Mouse (Mus musculus): ENCODE measurements at regions not wholly inside any gene's neighbourhood (a gene's known extent, or its start where the extent isn't known, plus 50 kb on each side); places are given as distances from the start of the nearest gene placed in this dataset.

DNA sequence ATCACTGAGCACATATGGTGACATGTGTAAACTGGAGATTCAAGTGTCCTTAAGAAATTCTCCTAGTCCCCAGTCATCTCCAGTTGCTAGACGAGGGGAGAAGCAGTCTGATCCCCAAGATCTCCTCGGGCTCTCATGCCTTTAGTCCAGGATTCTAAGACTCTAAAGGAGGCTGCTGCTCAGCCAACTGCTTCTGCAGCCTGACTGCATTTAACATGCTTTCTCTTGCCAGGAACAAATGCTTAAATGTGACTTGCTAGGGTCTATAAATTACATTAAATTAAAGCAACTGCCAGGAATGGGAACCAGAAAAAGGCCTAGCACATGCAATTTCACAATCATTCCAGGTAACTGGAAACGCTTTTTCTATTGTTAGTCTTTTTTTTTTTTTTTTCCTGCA, 599.8 kb upstream of the Gcfc2 start:
- no peak for DNase-seq (ENCODE audit: low spot score in 2 of 2)

DNA sequence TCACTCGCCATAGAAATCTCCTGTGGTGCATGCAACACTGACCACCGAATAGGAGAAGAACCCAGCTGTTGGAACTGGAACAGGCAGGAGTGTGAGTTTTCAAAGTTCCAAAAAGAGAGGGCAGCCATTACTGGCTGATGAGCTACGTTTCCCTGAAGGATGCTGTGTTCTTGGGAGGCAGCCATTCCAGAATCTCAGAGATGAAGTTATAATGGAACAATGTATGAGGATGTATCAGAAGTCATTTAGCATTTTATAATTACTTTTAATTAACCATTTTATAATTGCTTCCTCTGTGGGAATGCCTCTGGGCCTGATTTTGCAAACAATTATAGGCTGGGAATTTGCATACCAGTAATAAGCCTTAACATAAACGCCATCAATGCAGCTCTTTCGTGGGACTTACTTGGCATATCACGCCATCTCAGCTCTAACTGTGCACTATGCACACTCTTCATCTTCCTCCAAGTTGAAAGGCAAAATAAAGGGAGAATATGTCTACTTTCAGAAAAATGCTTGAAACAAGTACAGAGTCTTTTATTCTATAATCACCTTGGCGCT, 559.4 kb upstream of the Gcfc2 start:
- DNase-seq (ENCODE audit: low spot score in 2 of 2): no peak

DNA sequence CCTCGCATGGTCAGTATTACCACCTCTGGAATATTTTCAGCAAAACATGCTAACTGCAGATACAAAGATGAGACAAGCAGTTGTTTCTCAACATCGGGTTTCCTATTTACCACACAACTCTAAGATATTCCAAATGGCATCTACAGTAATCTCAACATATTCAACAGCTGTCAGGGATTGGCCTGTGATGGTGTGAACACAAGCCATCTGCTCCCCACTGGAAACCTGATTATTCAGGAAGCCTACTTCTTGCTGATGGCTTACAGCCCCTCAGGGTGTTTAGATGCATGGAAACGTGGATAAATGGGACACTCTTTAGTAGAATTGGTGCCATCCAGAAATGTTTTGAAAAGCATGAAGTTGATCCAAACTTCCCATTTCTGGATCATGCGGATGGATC, 535.0 kb upstream of the Gcfc2 start:
- DNase-seq (ENCODE audit: low spot score in 2 of 2): no peak

DNA sequence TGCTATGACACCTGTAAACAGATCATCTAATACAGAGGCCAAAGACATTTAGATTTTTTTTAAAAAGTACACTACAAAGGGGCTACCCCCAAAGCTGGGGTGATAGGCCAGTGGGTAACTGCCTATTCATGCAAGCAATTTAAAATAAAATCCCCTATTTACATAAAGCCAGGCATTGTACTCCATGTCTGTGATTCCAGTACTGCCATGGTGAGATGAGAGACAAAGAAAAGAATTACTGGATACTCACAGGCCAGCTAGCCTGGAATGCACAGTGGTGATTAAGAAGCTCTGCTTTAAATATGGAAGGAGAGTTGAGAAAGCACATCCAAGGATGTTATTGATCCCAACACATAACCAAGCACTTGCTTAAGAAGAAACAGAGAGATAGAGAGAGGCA, 520.3 kb upstream of the Gcfc2 start:
- DNase-seq (ENCODE audit: low spot score in 2 of 2): no peak

DNA sequence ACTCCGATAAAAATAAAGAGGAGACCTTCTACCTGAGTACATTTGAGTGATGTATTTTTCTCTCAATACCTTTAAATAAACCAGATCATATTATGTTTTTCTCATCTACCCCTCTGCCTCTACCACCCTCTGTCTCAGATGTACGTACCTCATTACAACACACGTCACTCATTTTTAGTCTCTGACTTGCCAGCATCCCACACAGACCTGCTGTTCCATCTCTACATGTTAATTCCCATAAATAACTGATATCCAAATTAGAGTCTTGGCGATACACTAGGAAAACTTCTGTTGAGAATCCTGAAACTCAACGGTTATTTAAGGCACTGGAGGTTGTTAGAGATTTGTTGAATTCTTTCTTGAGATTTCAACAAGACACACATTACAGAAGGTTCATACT, 509.9 kb upstream of the Gcfc2 start:
- no peak for DNase-seq (ENCODE audit: low spot score in 2 of 2)

DNA sequence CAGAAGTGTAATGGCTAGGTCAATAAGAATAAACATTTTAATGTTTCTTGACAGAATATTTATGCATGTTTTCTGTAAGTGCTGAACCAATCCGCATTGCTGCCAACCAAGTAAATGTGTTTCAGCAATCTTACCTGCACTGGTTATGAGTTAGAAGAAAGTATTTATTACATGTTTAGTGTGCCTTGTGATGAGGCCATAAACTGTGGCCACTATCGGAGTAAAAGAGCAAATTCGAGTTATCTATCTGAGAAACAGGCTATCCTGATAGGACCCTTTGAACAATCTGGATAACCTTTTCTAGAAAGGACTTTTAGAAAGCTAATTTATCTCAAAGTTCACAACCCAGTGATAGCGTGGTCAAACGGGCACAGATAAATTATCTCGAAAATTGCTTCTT, 488.7 kb upstream of the Gcfc2 start:
- DNase-seq (ENCODE audit: low spot score in 2 of 2): no peak

DNA sequence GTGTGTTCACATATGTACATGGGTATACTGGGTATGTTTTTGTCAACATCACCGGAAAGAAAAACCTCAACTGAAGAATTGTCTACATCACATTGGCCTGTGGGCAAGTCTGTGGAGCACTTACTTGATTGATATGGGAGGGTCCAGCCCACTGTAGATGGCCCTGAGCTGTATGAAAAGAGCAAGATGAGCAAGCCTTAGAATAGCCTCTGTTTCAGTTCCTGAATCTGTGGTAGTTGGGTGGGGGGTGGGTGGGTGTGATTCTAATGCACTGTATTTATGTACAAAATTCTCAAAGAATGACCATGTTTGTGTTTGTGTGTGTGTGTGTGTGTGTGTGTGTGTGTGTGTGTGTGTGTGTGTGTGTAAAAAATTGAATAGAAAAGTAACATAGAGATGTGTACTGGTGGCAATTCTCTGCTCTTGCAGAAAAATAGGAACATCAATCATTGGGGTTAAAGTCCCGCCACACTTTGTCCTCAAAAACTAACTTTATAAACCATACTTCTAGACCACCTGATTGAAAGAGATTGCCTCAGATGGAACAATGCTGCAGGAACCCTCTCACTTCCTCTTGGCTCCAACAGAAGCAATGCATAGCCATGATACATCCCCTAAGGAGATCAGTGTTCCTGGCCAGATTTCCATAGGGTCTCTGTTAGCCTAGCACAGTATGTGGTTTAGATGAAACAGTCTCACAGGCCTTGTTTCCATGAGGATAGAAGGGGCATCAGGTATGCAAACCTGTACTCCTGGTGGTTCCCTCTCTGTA, 484.3 kb upstream of the Gcfc2 start:
- no peak for DNase-seq (ENCODE audit: low spot score in 2 of 2)

DNA sequence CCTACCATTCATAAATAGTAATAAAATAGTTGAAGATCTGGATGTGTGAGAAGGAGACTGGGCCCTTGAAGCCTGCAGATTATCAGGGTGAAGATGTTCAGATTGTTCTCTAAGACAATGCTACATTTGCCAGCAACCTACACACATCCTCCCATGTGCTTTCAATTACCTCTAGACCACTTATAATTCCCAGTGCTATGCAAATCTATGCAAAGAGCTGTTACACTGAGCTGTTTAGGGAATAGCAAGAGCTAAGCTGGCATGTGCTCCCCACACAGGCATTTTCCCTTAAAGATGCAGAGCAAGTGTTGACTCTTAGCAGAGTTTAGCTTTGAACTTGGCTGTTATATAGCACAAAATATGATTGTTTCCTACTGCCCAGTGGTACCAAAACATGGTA, 482.1 kb upstream of the Gcfc2 start:
- DNase-seq (ENCODE audit: low spot score in 2 of 2): no peak

DNA sequence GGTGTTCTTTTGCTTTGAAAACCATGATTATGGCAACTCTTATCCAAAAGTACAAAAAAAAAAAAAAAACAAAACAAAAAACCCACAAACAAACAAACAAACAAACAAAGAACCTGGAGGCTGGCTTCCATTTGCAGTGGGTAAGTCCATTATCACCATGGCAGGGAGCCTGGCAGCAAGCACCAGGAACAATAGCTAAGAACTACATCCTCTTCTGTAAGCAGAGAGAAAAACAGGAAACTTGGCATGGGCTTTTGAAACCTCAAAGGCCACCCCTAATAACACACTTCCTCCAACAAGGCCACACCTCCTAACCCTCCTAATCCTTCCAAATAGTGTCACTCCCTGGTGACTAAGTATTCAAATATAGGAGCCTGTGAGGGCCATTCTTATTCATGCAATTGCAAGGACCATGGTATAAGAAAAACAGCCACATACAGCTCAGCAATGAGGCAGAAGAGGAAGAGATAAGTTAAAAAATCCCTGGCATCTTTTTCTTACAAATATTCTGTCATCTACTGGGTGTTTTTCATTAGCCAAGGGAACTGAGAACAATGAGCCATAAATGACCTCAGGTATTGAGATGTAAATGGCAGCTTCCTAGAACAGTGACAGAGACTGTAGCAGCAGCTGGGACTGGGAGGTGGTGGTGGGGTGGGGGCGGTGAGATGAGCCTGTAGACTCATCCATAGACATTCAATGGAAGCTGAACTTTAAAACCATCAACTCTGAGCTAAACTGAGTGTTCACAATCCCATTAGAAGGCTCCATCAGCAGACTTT, 477.3 kb upstream of the Gcfc2 start:
- no peak for DNase-seq (ENCODE audit: low spot score in 2 of 2)

DNA sequence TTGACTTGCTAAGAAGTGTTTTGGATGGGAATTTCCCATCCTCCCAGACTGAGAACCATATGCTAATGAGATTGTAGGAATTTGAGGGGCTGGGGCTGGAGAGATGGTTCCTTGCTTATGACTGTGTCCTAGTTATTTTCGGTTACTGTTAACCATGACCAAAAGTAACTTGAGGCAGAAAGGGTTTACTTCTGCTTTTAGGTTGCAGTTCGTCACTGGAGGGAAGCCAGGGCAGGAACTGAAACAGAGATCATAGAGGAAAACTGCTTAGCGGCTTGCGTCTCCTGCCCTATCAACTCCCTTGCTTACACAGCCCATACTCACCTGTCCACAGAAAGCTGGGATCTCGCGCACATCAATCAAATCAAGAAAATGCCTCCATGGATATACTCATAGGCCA, 475.8 kb upstream of the Gcfc2 start:
- peak; percentile 4 to 22 for DNase-seq (ENCODE audit: low spot score in 2 of 2)

DNA sequence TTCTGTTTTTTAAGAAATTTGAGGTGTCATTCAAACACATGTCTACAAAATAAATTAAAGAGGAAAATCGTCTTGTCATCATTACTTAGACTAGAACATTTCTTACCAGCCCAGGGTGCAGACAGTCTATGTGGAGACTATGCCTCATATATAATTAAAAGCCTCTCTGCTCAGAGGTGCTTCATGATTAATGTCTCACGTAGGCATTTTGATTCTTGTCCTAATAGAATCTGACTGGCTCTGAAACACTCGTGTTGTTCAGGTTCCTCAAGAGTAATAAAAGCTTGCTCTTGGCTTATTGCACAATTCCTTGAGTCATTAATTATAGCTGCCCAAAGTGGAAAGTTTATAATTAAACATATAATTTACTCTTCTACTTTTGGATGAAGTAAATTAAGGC, 475.1 kb upstream of the Gcfc2 start:
- DNase-seq (ENCODE audit: low spot score in 2 of 2): no peak

DNA sequence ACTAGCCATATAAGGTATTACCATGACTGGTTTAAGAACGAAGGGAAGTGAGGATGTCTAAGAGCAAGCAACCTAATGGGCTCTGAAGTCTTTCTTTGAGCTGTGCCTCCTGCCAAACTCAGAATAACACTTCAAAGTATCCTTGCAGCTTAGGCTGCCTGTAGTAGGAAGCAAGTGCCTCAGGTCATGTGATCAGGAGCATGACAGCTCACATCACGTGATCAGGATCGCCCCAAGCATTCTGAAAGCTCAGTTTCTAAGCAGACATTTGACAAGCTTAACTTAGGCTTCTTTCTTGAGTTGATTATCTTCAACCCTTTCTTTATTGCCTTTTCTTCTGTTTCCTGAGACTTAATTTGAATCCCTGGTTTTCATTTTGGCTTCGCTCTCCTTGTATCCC, 462.4 kb upstream of the Gcfc2 start:
- DNase-seq (ENCODE audit: low spot score in 2 of 2): no peak

DNA sequence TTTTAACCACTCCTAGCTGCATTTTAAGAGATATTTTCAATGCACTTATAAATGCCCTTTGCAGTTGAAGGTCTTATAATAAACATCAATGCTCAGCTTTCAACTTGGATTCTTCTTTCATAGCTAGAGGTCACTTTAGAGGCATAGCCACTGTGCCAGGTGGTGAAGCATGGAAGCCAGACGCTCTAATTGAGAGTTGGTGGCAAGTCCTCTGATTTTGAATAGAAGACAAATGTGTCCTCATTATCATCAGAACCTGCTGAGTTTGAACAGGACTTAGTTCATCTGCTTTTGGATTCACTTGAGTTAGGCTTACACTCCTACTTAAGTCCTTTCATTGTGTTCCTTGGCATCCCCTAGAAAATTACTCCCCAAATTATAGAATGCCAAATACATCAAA, 459.0 kb upstream of the Gcfc2 start:
- no peak for DNase-seq (ENCODE audit: low spot score in 2 of 2)

DNA sequence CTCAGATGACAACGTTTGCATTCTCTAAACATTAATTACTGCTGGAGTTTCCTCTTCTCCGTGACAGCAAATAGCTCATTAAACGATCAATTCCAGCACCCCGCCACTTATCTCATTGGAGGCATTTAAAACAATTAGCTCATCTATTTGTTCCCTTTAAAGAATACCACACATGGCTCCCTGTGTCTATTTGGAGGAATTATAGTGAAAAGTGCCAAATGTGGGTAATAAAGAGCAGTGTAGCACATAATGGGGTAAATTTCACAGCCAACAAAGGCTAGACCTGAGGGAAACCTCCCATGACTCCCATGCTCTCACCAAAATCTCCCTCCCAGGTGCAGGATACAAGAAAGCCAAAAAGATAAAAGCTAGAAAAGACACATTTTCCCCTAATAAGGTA, 456.9 kb upstream of the Gcfc2 start:
- no peak for DNase-seq (ENCODE audit: low spot score in 2 of 2)

DNA sequence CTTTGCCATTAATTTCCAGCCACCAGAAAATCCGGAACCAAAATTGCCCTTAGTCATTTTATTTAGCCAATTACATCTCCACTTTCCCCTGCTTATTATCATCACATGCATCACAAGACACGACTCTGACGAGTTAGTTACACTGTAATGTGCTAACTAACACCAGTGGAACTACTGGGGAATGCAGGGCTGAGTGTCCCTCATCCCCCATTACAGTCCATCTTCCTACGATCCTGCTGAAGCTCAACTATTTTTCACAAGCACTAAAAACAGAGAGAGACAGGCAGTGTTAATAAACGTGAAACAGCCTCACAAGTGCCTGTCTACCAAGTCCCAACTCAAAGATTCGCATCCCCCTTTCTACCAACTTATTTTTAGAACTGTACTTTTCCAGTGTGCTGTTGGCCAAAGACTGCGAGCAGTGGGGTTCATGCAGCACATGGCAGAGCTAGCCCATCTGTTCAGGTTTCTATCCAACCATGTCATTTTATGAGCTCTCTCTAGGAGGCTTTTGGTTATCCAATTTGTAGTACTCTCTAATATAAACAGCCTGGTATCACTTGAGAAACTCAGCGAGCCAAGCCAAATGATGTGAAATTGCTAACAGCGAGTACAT, 452.0 kb upstream of the Gcfc2 start:
- DNase-seq (ENCODE audit: low spot score in 2 of 2): no peak

DNA sequence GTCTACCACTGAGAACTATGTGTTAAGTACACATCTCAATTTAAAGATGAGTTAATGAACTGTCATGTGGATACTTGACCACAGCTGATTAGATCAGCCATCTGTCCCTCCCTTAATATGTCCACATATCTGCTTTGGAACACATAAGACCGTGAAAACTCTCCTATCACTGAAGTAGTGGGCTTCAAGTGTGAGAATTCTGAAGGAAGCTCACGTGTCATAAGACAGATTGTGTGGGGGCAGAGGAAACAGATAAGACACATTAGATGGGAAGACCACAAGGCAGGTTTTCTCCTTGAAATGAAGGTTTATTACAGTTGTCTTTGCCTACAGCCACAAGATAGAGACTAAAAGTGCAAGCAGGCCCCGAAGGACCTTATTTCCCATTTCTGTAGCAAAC, 451.0 kb upstream of the Gcfc2 start:
- DNase-seq (ENCODE audit: low spot score in 2 of 2): no peak

DNA sequence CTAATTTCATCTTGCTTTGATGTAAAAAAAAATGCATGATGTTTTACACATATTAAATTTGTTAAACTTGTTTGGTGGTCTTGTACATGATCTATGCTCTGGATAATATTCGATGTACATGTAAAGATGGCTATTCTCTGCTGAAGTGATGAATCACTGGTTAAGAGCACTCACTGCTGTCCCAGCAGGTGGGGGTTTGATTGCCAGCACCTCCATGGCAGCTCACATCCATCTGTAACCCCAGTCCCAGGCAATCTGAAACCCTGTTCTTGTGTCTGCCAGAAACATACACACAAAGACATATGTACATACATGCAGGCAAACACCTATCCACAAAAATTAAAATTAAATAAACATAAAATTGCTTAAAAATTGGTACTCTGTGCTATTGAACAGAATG, 448.7 kb upstream of the Gcfc2 start:
- DNase-seq (ENCODE audit: low spot score in 2 of 2): no peak

DNA sequence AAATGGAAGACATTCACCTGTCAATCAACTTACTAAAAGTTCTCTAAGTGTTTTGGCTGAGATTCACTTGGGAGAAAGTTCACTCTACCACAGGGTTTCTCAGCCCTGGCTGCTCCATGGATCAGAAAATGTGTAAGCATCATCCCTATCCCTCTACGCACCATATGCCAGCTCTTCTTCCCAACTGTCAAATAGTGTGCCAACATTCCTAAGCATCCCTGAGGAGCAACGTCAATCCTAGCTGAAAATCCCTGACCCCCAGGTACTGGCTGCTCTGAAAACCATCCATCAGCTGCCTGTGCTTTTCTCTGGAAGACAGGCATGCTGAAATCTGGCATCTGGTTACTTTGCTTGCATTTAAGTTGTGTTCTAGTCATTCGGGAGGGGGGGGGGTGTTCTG, 436.5 kb upstream of the Gcfc2 start:
- no peak for DNase-seq (ENCODE audit: low spot score in 2 of 2)

DNA sequence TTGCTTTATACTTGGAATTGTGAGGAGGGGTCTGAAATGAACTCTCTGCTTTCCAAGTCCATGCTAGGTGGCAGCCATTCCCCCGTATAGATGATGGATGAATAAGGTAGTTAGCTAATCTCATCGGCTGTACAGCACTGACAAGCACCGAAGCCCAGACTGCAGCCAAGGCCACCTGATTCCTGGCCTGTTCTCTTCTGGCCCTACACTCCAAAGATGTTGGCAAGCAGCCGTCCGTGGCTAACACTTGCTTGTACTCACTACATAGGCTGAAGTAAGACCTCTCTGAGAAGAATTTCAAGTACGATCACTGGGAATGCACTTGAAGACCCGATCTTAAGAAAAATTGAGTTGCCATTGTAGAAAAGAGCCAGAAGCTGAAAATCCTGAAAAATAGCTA, 427.2 kb upstream of the Gcfc2 start:
- no peak for DNase-seq (ENCODE audit: low spot score in 2 of 2)

DNA sequence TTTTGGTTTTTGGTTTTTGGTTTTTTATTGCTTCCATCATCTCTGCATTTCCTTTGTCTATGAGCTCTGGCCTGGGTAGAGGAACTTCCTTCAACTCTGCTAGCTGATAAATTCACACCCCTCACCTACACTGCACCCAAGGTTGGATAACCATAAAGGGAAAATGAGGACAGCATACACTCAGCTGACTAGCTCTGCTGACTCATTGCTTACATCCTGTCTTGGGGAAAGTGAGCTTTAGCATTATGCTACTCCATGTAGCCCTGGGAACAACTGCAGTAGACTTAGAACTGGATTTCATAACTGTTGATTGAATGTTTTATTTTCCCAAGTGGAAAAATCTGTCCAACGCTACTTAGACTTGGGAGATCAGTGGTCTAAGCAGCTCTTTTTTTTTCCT, 406.3 kb upstream of the Gcfc2 start:
- DNase-seq (ENCODE audit: low spot score in 2 of 2): no peak

DNA sequence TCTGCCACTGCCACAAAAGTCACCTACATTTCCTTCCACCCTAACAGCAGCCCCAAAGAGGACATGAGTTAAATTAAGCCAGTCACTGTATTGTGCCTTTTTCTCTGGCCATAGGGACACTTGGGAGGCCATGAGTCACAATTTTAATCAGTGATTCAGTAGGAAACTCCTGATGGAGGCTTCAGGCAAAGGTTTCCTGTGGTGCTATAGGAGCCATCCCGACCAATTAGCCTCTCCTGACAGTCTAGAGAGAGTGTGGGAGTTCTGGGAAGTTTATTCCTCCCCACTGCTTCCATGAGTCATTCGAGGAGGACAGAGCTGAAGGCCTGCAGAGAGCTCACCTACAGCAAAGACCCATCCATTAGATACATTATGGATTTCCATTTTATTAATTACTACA, 361.2 kb upstream of the Gcfc2 start:
- DNase-seq (ENCODE audit: low spot score in 2 of 2): no peak

DNA sequence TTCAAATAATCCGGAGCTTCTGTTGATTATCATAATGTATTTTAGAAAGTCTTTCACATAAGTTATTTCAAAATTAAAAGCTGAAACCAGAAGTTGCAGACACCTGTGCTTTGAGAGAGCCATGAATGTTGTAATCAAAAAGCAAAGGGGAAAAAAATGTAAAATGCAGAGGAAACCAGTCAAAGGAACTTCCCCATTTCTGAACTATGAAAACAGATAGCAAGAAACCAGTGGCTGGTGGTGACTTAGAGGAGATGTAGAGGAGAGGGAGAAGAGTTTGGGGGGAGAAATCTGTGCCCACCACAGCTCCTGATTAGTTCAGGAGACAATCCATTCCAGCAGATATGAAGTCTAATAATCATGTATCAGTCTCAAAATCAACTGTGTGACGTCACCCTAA, 360.3 kb upstream of the Gcfc2 start:
- no peak for DNase-seq (ENCODE audit: low spot score in 2 of 2)

DNA sequence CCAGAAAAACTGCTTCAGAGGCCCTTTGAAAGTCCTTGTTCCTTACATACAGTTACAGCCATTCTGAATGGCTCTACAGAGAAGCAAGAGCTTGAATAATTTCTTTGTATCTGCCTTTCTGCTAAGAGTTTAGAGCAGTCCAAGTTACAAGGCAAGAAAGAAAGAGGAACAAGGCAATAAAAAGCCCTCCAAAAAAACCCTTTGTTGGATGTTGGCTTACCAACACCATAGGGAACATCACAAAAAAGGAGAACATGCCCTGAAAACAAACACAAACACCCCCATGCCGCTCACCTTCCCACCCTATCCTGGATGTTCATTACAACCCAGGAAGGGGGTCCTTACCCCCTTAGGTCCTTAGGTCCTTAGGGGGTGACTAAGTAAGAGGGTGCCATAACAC, 359.2 kb upstream of the Gcfc2 start:
- DNase-seq (ENCODE audit: low spot score in 2 of 2): no peak

Data from spleen, postnatal 36 days (tissue).